Mouse (Mus musculus) bone marrow macrophage, adult 2 months (primary cell): Measurements from ENCODE around the gene Kazn. TPM values are rescaled to one million over a fixed set of nuclear protein-coding genes. Genes with fewer than 3 reads are reported as not detected.
A peak's percentile ranks its signal among the peaks of the same experiment; 100 is the strongest.

Experiments
- H3K27ac ChIP-seq: 2 replicates; pipeline ENCODE4 v1.5.1; 2012; ENCODE audit warnings: low read depth, low read length; ENCODE audit not compliant: insufficient read depth
- H3K4me1 ChIP-seq: 2 replicates; pipeline ENCODE4 v1.6.1; 2012; ENCODE audit warnings: low read length; ENCODE audit not compliant: control insufficient read depth, insufficient read depth
- H3K4me3 ChIP-seq: 2 replicates; pipeline ENCODE4 v1.5.1; 2012; ENCODE audit warnings: mild to moderate bottlenecking, low read length, moderate library complexity; ENCODE audit not compliant: insufficient read depth
- CTCF ChIP-seq: IDR thresholded peaks from 2 replicates; pipeline ENCODE4 v1.5.1; 2012; ENCODE audit warnings: low read depth, mild to moderate bottlenecking, low read length, moderate library complexity
- POLR2A ChIP-seq: IDR thresholded peaks from 2 replicates; pipeline ENCODE4 v1.6.1; 2012; ENCODE audit warnings: mild to moderate bottlenecking, low read depth, low read length, borderline replicate concordance
- polyA plus RNA-seq: library from polyadenylated mRNA; stranded (reverse); fragments of >200 nt; gene quantifications from 2 replicates; pipeline ENCODE4 v1.2.4, GENCODE M21; 2012; ENCODE audit not compliant: missing spikeins, insufficient read depth, insufficient read length

Gene Kazn
- polyA plus RNA-seq, 1 experiment = not detected

- no peaks in the 10 kb centered on the region for H3K4me1 ChIP-seq
- H3K27ac ChIP-seq = no peak overlapping the region
- TF ChIP-seq CTCF (no peak), POLR2A (no peak)
- no peak overlapping the region for H3K4me3 ChIP-seq
These were observed 25.1 kb upstream of the Kazn start for GRCm38 (mm10) chr4:142264335-142264734.

DNA sequence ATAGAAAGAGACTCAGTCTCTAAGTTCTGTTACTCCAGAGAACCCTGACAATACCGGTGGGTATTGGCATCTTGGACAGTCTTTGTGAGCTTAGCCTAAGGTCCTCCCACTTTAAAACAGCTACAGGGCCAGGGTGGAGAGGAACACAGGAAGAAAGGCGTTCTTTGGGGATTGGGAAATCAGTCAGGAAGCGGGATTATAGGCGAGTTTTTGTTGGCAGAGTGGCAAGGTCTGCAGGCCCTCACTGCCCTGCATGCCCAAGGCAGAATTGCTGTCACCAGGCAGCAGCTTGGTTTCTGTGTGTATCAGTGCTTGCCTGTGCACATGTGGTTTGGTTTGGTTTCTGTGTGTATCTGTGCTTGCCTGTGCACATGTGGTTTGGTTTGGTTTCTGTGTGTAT lies 22.5 kb upstream of the Kazn start:
- TF ChIP-seq CTCF (no peak), POLR2A (no peak)
- H3K4me1 ChIP-seq = no peaks in the 10 kb centered on the region
- no peak overlapping the region for H3K4me3 ChIP-seq
- no peak overlapping the region for H3K27ac ChIP-seq

- TF ChIP-seq CTCF = no peak
- no peak for TF ChIP-seq POLR2A
- Histone ChIP-seq H3K4me1 (no peaks in the 10 kb centered on the region), H3K27ac (no peak overlapping the region), H3K4me3 (no peak overlapping the region)
These were observed 19.5 kb upstream of the Kazn start for GRCm38 (mm10) chr4:142258730-142259129.

- Histone ChIP-seq H3K4me3 (no peak overlapping the region), H3K4me1 (no peaks in the 10 kb centered on the region), H3K27ac (no peak overlapping the region)
- TF ChIP-seq POLR2A (no peak), CTCF (no peak)
These were observed 14.9 kb upstream of the Kazn start for GRCm38 (mm10) chr4:142254088-142254487.

- TF ChIP-seq CTCF (no peak), POLR2A (no peak)
These were observed 12.5 kb upstream of the Kazn start for GRCm38 (mm10) chr4:142251471-142252354.

DNA sequence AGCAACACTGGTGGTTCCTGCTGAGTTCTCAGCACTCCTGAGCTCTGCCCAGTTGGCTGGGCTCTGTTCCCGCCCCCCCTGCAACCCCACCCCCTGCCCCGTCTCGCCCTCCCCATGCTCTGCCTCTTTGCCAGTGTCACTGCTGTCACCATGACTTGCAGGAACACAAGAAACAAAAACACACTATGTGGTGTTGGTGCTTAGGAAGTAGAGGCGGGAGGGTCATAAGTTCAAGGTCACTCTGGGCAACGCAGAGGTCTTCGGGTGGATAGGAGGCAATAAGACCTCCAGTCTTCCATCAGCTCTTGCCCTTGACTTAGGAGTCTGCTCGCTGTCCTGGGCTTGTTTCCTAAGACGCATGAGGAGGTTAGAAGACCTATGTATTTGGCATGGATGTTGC lies 10.9 kb upstream of the Kazn start:
- TF ChIP-seq POLR2A (no peak), CTCF (no peak)
- H3K27ac ChIP-seq = no peak overlapping the region
- no peaks in the 10 kb centered on the region for H3K4me1 ChIP-seq
- no peak overlapping the region for H3K4me3 ChIP-seq

More at GRCm38 (mm10) chr4:142251471-142252354, 12.5 kb upstream of the Kazn start:
- Histone ChIP-seq H3K4me3 (no peak overlapping the region), H3K27ac (no peak overlapping the region), H3K4me1 (no peaks in the 10 kb centered on the region)

DNA sequence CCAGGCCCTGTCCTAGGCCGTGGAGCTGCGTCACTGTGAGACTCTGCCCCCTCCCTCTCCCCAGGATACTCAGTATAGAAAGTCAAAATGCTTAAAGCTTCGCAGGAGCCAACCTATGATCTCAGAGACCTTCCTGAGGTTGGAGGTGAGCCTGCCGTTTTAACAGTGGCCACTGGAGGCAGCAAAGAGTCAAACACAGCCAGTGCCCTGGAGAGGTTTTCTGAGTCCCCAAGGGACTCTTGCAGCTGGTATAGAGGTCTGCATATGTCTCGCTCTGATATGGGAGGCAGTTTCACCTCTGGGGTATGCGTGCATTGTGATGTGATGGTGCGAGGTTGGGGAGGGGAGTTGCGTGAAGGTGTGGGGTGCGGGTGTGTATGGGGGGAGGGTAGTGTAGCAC lies 10.2 kb upstream of the Kazn start:
- no peak overlapping the region for H3K27ac ChIP-seq
- TF ChIP-seq CTCF (peak; percentile 26; the same call in 1 of the 2 replicates), POLR2A (no peak)
- no peak overlapping the region for H3K4me3 ChIP-seq
- no peaks in the 10 kb centered on the region for H3K4me1 ChIP-seq

GRCm38 (mm10) chr4:142248426-142248825 lies 9.2 kb upstream of the Kazn start:
- Histone ChIP-seq H3K4me1 (no peaks in the 10 kb centered on the region), H3K4me3 (no peak overlapping the region), H3K27ac (no peak overlapping the region)
- TF ChIP-seq CTCF (peak; percentile 88), POLR2A (no peak)

DNA sequence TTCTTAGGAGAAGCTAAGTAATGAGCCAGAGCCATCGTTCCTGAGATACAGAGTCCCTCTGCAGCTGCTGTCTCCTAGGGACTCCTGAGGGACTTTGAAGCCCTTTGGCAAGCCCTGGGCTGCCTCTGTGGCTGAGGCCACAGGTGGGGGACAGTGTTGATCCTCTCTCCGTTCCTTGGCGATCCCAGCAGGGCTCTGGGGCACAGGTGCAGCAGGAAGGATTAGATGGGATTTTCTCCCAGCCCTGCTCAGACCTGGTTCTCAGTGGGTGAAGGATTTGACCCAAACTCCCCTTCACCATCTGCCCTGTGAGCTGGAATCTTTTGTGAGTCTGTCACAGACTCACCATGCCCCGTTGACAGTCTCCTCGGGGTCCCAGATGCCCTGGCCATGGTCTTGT lies 7.5 kb upstream of the Kazn start:
- Histone ChIP-seq H3K4me1 (no peaks in the 10 kb centered on the region), H3K4me3 (no peak overlapping the region), H3K27ac (no peak overlapping the region)
- TF ChIP-seq CTCF = no peak
- TF ChIP-seq POLR2A = no peak

DNA sequence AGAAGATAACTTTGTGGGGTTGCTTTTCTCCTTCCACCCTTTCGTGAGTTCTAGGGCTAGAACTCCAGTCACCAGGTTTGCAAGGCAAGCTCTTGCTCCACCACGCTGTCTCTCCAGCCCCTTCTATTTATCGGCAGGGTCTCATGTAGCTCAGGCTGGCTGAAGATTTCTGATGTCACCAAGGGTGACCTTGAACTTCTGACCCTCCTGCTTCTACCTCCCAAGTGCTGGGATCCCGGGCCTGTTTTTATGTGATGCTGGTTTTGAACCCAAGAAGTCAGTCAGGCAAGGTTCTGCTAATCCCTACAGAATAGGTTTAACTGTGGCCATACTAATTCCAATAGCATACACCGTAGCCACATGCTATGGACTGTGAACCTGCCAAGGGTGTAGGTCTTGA lies 5.4 kb upstream of the Kazn start:
- TF ChIP-seq POLR2A (no peak), CTCF (no peak)
- no peak overlapping the region for H3K27ac ChIP-seq
- no peaks in the 10 kb centered on the region for H3K4me1 ChIP-seq
- H3K4me3 ChIP-seq = no peak overlapping the region
